Mouse (Mus musculus): Measurements from ENCODE around the gene Cux2. TPM values are rescaled to one million over a fixed set of nuclear protein-coding genes. Genes with fewer than 3 reads are reported as not detected.

Cux2 gene
- polyA plus RNA-seq, 1 experiment from 2014 or later, result 3.0 TPM

GRCm38 (mm10) chr5:121976331-121976730 lies 73.6 kb downstream of the Cux2 start:
- WGBS, result 89% methylated on average over 11 of the region's 12 CpGs
- no peak overlapping the region for H3K27ac ChIP-seq (replicated peaks; ENCODE audit: low read depth, low read length)
- no peak overlapping the region for H3K9ac ChIP-seq (ENCODE audit: low read depth, low read length)
- H3K27me3 ChIP-seq (replicated peaks; ENCODE audit: control insufficient read depth, insufficient read depth, low read length), result no peaks in the 10 kb centered on the region
- H3K36me3 ChIP-seq (ENCODE audit: control insufficient read depth, insufficient read depth, low read length), result no peaks in the 10 kb centered on the region
- H3K4me2 ChIP-seq (ENCODE audit: low read depth, low read length), result no peak overlapping the region
- DNase-seq (ENCODE audit: low spot score) (no peak), ATAC-seq (ENCODE audit: low read depth) (no peak)
- no peaks in the 10 kb centered on the region for H3K4me1 ChIP-seq (ENCODE audit: control insufficient read depth, insufficient read depth, low read length)
- no peak overlapping the region for H3K4me3 ChIP-seq (ENCODE audit: low read depth, low read length)
- 0 out of 2 replicates have a peak, but pooled peaks cover 4% of the 10 kb centered on the region for H3K9me3 ChIP-seq (ENCODE audit: control insufficient read depth, low read length)

- ATAC-seq (ENCODE audit: low read depth) (no peak), DNase-seq (ENCODE audit: low spot score) (no peak)
- H3K4me1 ChIP-seq (ENCODE audit: control insufficient read depth, insufficient read depth, low read length), result no peaks in the 10 kb centered on the region
- H3K4me3 ChIP-seq (ENCODE audit: low read depth, low read length), result no peak overlapping the region
- WGBS, result 41% methylated on average over 10 of the region's 10 CpGs
- H3K9me3 ChIP-seq (ENCODE audit: control insufficient read depth, low read length), result 0 out of 2 replicates have a peak, but pooled peaks cover 4% of the 10 kb centered on the region
- H3K27me3 ChIP-seq (replicated peaks; ENCODE audit: control insufficient read depth, insufficient read depth, low read length), result no peaks in the 10 kb centered on the region
- no peak overlapping the region for H3K4me2 ChIP-seq (ENCODE audit: low read depth, low read length)
- H3K36me3 ChIP-seq (ENCODE audit: control insufficient read depth, insufficient read depth, low read length), result no peaks in the 10 kb centered on the region
- H3K9ac ChIP-seq (ENCODE audit: low read depth, low read length), result no peak overlapping the region
- H3K27ac ChIP-seq (replicated peaks; ENCODE audit: low read depth, low read length), result no peak overlapping the region
Measured at GRCm38 (mm10) chr5:121973541-121973940, 76.4 kb downstream of the Cux2 start.

DNA sequence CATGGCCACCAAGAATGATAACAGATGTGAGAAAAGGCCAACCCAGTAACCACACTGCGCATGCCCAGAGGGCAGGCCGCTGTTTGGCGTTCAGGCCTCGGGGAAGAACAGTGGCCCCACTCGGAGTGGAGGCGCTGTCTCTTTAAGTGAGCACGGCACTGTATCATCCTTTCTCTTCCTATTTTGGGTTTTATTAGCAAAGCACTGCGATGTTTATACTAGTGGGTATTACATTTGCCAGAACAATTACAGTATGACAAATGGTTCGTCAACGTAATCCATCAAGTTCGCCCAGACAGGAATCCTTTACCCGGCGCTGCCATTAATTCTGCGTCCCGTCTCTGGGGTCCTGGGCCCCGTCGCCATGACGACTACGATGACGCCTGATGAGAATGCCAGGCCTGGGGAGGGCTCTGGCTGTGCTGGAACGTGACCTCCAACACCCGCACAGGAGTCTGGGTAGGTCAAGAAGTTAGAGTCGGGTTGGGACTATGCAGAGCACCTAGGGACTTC lies 77.2 kb downstream of the Cux2 start:
- no peak overlapping the region for H3K27ac ChIP-seq (replicated peaks; ENCODE audit: low read depth, low read length)
- H3K9ac ChIP-seq (ENCODE audit: low read depth, low read length), result no peak overlapping the region
- H3K9me3 ChIP-seq (ENCODE audit: control insufficient read depth, low read length), result 0 out of 2 replicates have a peak, but pooled peaks cover 4% of the 10 kb centered on the region
- peak; percentile 48; the same call in 1 of the 2 replicates for ATAC-seq (ENCODE audit: low read depth)
- H3K4me1 ChIP-seq (ENCODE audit: control insufficient read depth, insufficient read depth, low read length), result no peaks in the 10 kb centered on the region
- 52% methylated on average over 23 of the region's 23 CpGs for WGBS
- H3K36me3 ChIP-seq (ENCODE audit: control insufficient read depth, insufficient read depth, low read length), result no peaks in the 10 kb centered on the region
- no peaks in the 10 kb centered on the region for H3K27me3 ChIP-seq (replicated peaks; ENCODE audit: control insufficient read depth, insufficient read depth, low read length)
- H3K4me3 ChIP-seq (ENCODE audit: low read depth, low read length), result no peak overlapping the region
- DNase-seq (ENCODE audit: low spot score), result peak; percentile 15
- peak overlapping the region; percentile 11; the same call in 1 of the 2 replicates for H3K4me2 ChIP-seq (ENCODE audit: low read depth, low read length)

GRCm38 (mm10) chr5:121968999-121969398 lies 80.9 kb downstream of the Cux2 start:
- no peak for ATAC-seq (ENCODE audit: low read depth)
- WGBS, result 79% methylated on average over 15 of the region's 15 CpGs
- Histone ChIP-seq H3K4me2 (ENCODE audit: low read depth, low read length) (no peak overlapping the region), H3K36me3 (ENCODE audit: control insufficient read depth, insufficient read depth, low read length) (no peaks in the 10 kb centered on the region), H3K4me1 (ENCODE audit: control insufficient read depth, insufficient read depth, low read length) (peaks cover 3% of the 10 kb centered on the region; the same call in 1 of the 2 replicates), H3K27ac (replicated peaks; ENCODE audit: low read depth, low read length) (no peak overlapping the region), H3K9me3 (ENCODE audit: control insufficient read depth, low read length) (0 out of 2 replicates have a peak, but pooled peaks cover 4% of the 10 kb centered on the region), H3K27me3 (replicated peaks; ENCODE audit: control insufficient read depth, insufficient read depth, low read length) (no peaks in the 10 kb centered on the region), H3K4me3 (ENCODE audit: low read depth, low read length) (no peak overlapping the region), H3K9ac (ENCODE audit: low read depth, low read length) (no peak overlapping the region)
- no peak for DNase-seq (ENCODE audit: low spot score)

GRCm38 (mm10) chr5:121968416-121968815 lies 81.5 kb downstream of the Cux2 start:
- Histone ChIP-seq H3K36me3 (ENCODE audit: control insufficient read depth, insufficient read depth, low read length) (no peaks in the 10 kb centered on the region), H3K9me3 (ENCODE audit: control insufficient read depth, low read length) (0 out of 2 replicates have a peak, but pooled peaks cover 4% of the 10 kb centered on the region), H3K4me1 (ENCODE audit: control insufficient read depth, insufficient read depth, low read length) (peaks cover 3% of the 10 kb centered on the region; the same call in 1 of the 2 replicates), H3K9ac (ENCODE audit: low read depth, low read length) (no peak overlapping the region), H3K4me3 (ENCODE audit: low read depth, low read length) (no peak overlapping the region), H3K4me2 (ENCODE audit: low read depth, low read length) (no peak overlapping the region), H3K27ac (replicated peaks; ENCODE audit: low read depth, low read length) (no peak overlapping the region), H3K27me3 (replicated peaks; ENCODE audit: control insufficient read depth, insufficient read depth, low read length) (no peaks in the 10 kb centered on the region)
- 82% methylated on average over 15 of the region's 15 CpGs for WGBS
- DNase-seq (ENCODE audit: low spot score) (peak; percentile 25), ATAC-seq (ENCODE audit: low read depth) (peak; percentile 31; the same call in 1 of the 2 replicates)

GRCm38 (mm10) chr5:121967520-121967919 lies 82.4 kb downstream of the Cux2 start:
- H3K27ac ChIP-seq (replicated peaks; ENCODE audit: low read depth, low read length), result no peak overlapping the region
- H3K36me3 ChIP-seq (ENCODE audit: control insufficient read depth, insufficient read depth, low read length), result no peaks in the 10 kb centered on the region
- DNase-seq (ENCODE audit: low spot score) (no peak), ATAC-seq (ENCODE audit: low read depth) (no peak)
- no peak overlapping the region for H3K9ac ChIP-seq (ENCODE audit: low read depth, low read length)
- WGBS, result 51% methylated on average over 5 of the region's 5 CpGs
- 0 out of 2 replicates have a peak, but pooled peaks cover 4% of the 10 kb centered on the region for H3K9me3 ChIP-seq (ENCODE audit: control insufficient read depth, low read length)
- peaks cover 3% of the 10 kb centered on the region; the same call in 1 of the 2 replicates for H3K4me1 ChIP-seq (ENCODE audit: control insufficient read depth, insufficient read depth, low read length)
- H3K4me3 ChIP-seq (ENCODE audit: low read depth, low read length), result no peak overlapping the region
- H3K27me3 ChIP-seq (replicated peaks; ENCODE audit: control insufficient read depth, insufficient read depth, low read length), result no peaks in the 10 kb centered on the region
- no peak overlapping the region for H3K4me2 ChIP-seq (ENCODE audit: low read depth, low read length)

- DNase-seq (ENCODE audit: low spot score), result peak; percentile 42
- no peak overlapping the region for H3K9ac ChIP-seq (ENCODE audit: low read depth, low read length)
- 0 out of 2 replicates have a peak, but pooled peaks cover 4% of the 10 kb centered on the region for H3K9me3 ChIP-seq (ENCODE audit: control insufficient read depth, low read length)
- no peak overlapping the region for H3K4me2 ChIP-seq (ENCODE audit: low read depth, low read length)
- H3K27me3 ChIP-seq (replicated peaks; ENCODE audit: control insufficient read depth, insufficient read depth, low read length), result no peaks in the 10 kb centered on the region
- WGBS, result 43% methylated on average over 16 of the region's 16 CpGs
- no peak for ATAC-seq (ENCODE audit: low read depth)
- peaks cover 3% of the 10 kb centered on the region; the same call in 1 of the 2 replicates for H3K4me1 ChIP-seq (ENCODE audit: control insufficient read depth, insufficient read depth, low read length)
- no peak overlapping the region for H3K4me3 ChIP-seq (ENCODE audit: low read depth, low read length)
- no peaks in the 10 kb centered on the region for H3K36me3 ChIP-seq (ENCODE audit: control insufficient read depth, insufficient read depth, low read length)
- H3K27ac ChIP-seq (replicated peaks; ENCODE audit: low read depth, low read length), result no peak overlapping the region
Measured at GRCm38 (mm10) chr5:121966940-121967339, 83.0 kb downstream of the Cux2 start.

DNA sequence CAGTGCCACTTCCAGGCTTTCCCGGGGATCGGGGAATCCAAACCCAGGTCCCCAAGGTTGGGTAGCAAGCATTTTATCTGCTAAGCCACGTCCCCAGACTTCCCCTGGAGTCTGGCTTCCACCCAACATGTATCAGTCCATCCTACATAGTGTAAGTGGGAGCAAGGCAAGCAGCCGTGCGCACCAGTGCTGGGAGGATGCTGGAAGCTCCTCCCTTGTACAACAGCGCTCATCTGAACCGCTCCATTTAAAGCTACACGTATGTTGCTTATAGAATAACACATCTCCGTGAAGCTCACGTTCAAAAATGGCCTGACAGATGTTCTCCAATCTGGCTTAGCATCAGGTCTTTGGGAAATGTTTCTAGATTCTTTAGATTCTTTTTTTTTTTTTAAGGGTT lies 86.9 kb downstream of the Cux2 start:
- Histone ChIP-seq H3K4me3 (ENCODE audit: low read depth, low read length) (no peak overlapping the region), H3K4me2 (ENCODE audit: low read depth, low read length) (no peak overlapping the region), H3K4me1 (ENCODE audit: control insufficient read depth, insufficient read depth, low read length) (peaks cover 3% of the 10 kb centered on the region; the same call in 1 of the 2 replicates), H3K9me3 (ENCODE audit: control insufficient read depth, low read length) (no peaks in the 10 kb centered on the region), H3K27ac (replicated peaks; ENCODE audit: low read depth, low read length) (no peak overlapping the region), H3K36me3 (ENCODE audit: control insufficient read depth, insufficient read depth, low read length) (no peaks in the 10 kb centered on the region), H3K9ac (ENCODE audit: low read depth, low read length) (no peak overlapping the region), H3K27me3 (replicated peaks; ENCODE audit: control insufficient read depth, insufficient read depth, low read length) (no peaks in the 10 kb centered on the region)
- ATAC-seq (ENCODE audit: low read depth), result no peak
- 85% methylated on average over 10 of the region's 10 CpGs for WGBS
- DNase-seq (ENCODE audit: low spot score), result no peak

DNA sequence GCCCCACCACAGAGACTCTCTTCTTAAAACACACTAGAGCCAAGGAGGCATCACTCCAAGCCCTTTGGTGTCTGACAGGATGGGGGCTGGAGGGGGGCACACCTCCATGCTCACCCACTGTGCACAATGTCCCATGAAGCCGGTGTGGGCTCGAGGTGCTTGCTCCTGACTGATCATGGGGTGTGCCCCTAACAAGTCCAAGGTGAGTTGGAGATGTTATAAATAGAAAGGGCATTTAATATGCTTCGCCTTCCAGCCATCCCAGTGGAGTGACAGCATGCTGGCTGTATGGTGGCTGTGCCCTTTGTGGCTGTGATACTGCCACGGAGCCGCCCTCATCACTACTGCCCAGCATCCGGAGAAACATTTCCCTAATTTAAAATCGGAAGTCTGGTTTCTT lies 87.5 kb downstream of the Cux2 start:
- Histone ChIP-seq H3K36me3 (ENCODE audit: control insufficient read depth, insufficient read depth, low read length) (no peaks in the 10 kb centered on the region), H3K27me3 (replicated peaks; ENCODE audit: control insufficient read depth, insufficient read depth, low read length) (no peaks in the 10 kb centered on the region), H3K9me3 (ENCODE audit: control insufficient read depth, low read length) (no peaks in the 10 kb centered on the region), H3K27ac (replicated peaks; ENCODE audit: low read depth, low read length) (no peak overlapping the region), H3K4me2 (ENCODE audit: low read depth, low read length) (no peak overlapping the region), H3K9ac (ENCODE audit: low read depth, low read length) (no peak overlapping the region), H3K4me3 (ENCODE audit: low read depth, low read length) (no peak overlapping the region), H3K4me1 (ENCODE audit: control insufficient read depth, insufficient read depth, low read length) (peaks cover 3% of the 10 kb centered on the region; the same call in 1 of the 2 replicates)
- WGBS, result 91% methylated on average over 7 of the region's 7 CpGs
- ATAC-seq (ENCODE audit: low read depth), result no peak
- no peak for DNase-seq (ENCODE audit: low spot score)
